Mouse (Mus musculus) cerebellum, postnatal 25 days (tissue): ENCODE data around the gene Tfcp2.

Experiments
- DNase-seq, 2 experiments: peaks; one replicate each; pipeline ENCODE4 v3.0.0; 2021; ENCODE audit warnings: mixed read lengths in 2 of 2

The Tfcp2 gene

DNA sequence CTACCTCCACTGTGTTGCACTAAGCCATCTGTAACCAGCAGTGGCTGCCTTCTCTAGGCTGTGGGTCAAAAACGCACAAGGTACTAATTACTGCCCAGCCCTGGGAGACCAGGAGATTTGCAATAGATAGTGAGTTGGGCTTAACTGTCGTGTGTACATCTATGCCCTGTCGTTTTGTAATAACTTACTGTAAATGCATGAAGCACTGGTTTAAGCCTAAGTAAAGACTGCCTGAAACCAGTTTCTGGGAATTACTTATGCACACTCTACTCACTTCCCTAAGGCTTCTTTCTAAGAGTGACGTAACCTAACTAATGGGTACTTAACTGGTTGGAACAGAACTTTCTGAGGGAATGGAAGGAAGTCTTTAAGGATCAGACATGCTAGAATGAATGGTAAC lies 72.9 kb downstream of the Tfcp2 start:
- no peak for DNase-seq

DNA sequence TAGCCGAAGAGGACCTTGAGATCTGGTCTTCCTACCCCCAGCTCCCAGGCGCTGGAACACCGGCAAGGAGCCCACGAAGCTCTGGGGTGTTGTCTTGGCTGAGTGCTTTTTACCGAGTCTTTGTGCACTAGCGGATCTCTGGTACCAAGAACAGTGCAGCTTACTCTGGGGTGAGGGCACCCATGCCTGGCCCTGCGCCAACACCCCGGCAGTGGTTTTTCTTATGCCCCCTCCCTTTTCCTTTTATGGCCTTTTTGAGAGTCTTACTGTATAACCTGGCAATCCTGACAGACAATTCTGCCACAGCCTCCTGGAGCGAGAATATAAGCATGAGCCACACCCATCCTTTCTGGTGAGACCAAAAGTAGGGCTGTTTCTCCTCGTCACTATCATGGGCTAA lies 73.5 kb downstream of the Tfcp2 start:
- DNase-seq = no peak

GRCm38 (mm10) chr15:100473926-100474503 lies 77.8 kb downstream of the Tfcp2 start:
- no peak for DNase-seq

- DNase-seq = no peak
These were observed 81.8 kb downstream of the Tfcp2 start for GRCm38 (mm10) chr15:100470037-100470436.

GRCm38 (mm10) chr15:100469189-100469545 lies 82.6 kb downstream of the Tfcp2 start:
- no peak for DNase-seq

DNA sequence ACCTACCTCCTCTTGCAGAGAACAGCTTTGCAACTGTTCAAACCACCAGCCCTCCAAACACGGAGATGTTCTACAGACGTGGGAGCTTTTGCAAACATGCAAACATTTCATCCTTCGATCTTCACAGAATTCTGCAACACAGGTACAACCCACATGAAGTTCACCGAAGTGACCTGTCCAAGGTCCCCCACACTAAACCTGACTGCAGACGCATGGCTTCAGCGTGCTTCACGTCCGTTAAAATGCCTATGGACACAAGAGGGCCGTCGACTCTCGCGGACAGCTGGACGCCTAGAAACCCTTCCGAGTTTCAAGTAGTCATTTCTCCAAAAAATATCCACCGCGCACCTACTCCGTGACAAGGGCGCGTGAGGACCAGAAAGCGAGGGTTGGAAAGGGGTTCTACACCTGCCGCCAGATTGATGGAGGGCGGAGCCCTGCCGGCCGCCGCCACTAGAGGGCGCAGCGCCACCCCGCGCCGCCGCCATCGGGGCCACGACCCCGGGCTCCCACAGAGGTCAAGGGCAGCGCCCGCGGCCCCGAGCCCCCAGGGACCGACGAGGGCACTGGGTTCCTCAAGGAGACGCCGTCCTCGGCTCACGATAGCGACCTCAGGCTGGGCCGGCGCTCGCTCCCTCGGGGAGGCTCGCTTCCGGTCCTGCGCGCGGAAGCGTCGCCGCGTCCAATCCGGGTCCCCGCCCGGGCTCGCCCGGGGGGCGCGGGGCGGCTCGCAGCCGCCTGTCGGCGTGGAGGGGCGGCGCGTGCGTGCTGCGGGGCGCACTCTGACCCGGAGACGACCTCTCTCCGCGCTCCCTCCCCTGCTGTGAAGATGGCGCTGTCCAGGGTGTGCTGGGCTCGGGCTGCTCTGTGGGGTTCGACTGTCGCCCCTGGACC lies 83.3 kb downstream of the Tfcp2 start, which contains the start of gene Letmd1:
Letmd1 (plus strand) TSS at position 729 of the 894 bp plus-strand sequence.
- DNase-seq = peak; percentile 87 to 93

- DNase-seq = no peak
These were observed 84.1 kb downstream of the Tfcp2 start for GRCm38 (mm10) chr15:100467738-100468137.

DNA sequence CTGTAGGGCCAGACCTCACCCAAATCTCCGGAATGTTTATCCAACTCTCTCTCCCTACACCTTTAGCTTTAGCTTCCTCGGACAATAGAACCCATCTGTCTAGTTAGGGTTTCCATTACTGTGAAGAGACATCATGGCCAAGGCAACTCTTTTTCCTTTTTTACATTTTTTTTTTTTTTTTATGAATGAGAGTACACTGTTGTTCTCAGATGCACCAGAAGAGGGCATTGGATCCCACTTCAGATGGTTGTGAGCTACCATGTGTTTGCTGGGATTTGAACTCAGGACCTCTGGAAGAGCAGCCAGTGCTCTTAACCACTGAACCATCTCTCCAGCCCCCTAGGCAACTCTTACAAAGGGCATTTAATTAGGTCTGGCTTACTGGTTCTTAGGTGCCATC lies 86.4 kb downstream of the Tfcp2 start:
- no peak for DNase-seq

- peak; percentile 69 to 82 for DNase-seq
These were observed 88.1 kb downstream of the Tfcp2 start for GRCm38 (mm10) chr15:100463712-100464111.

DNA sequence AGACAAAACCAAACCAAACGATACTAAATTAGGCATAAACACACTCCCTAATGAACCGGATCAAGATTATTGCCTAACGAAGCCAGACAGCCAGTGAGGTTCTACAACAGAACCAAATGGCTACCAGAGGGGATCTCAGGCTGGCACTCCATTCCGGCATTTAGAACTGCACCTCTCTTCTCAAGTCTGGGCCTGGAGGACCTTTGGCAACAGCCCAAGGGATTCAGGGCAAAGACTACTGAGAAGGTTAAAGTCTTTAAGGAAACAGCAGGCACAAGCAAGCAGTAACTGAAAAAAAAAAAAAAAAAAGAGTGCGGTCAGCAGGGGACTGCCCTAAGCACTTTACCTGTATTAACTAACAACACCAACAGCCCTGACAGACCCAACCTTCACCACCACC lies 89.7 kb downstream of the Tfcp2 start:
- DNase-seq = no peak

- DNase-seq = no peak
These were observed 90.2 kb downstream of the Tfcp2 start for GRCm38 (mm10) chr15:100461646-100462045.

- DNase-seq = no peak
These were observed 90.9 kb downstream of the Tfcp2 start for GRCm38 (mm10) chr15:100460942-100461341.

- peak; percentile 65 to 83 for DNase-seq
These were observed 93.8 kb downstream of the Tfcp2 start for GRCm38 (mm10) chr15:100458055-100458454.

DNA sequence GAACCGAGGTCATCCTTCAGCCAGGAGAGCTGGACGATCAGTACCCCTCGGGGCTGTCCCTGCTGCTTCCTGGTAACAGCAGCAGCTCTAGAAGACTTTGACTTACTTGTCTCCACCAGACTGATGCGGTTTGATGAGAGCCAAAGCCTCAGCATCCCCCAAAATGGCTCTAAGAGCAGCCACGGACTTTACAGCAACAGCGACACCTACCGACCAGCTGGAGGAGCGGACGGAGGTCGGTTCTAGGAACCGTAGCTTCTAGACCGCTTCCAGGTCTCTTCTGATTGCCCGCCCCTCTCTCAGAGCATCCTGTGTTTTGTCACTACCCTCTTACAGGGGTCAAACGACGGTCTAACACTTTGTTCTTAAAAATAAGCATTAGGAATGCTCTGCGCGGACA lies 94.5 kb downstream of the Tfcp2 start:
- peak; percentile 74 to 88 for DNase-seq

GRCm38 (mm10) chr15:100456356-100456991 lies 95.3 kb downstream of the Tfcp2 start:
- no peak for DNase-seq

DNA sequence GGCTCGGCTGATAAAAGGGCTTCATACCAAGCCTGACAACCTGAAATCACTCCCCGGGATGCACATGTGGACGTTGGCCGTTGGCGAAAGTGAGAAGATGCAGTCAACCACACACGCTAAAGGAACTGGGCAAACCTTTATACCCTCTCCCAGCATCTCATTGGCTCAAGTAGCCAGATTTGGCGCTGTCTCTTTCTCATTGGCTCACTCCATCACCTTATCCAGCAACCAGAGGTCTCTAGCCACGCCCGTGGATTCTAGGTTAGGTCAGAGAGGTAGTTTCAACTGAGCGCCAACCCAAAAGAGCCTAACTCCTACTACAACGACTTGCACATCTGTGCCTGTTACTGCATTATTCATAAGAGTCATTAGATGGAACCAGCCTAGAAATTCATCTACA lies 99.3 kb downstream of the Tfcp2 start:
- no peak for DNase-seq

GRCm38 (mm10) chr15:100451245-100451644 lies 100.6 kb downstream of the Tfcp2 start:
- peak; percentile 55 to 72 for DNase-seq

DNA sequence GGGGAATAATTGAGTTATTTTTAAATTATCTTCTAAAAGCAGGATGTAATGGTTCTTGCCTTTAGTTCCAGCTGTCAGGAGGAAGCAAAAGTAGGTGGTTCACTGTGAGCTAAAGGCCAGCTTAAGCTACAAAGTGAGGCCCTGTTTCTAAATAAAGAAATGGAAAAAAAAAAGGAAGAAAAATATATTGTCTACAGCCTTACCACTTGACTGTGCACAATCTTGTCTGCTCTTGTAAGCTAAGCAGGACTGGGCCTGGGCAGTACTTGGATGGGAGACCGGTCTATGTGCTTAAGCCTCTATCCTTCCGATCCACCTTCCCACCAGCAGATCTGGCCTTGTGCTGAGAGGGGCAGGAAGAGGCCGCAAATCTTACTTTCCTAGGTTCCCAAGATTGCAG lies 102.3 kb downstream of the Tfcp2 start:
- no peak for DNase-seq

DNA sequence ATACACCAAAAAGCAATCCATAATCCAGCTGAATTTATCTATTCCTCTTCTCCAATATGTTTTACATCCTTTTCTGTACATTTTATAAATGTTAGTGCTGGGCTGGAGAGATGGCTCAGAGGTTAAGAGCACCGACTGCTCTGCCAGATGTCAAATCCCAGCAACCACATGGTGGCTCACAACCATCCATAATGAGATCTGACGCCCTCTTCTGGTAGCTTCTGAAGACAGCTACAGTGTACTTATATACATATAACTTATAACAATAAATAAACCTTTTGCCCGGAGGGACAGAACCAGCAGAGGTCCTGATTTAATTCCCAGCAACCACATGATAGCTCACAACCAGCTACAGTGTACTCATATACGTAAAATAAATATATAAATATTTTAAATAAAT lies 103.2 kb downstream of the Tfcp2 start:
- DNase-seq = no peak
